Mouse (Mus musculus) hindlimb bud, embryonic 11.5 days (tissue): ENCODE measurements at regions not wholly inside any gene's neighbourhood (a gene's known extent, or its start where the extent isn't known, plus 50 kb on each side); places are given as distances from the start of the nearest gene placed in this dataset.
A peak's percentile ranks its signal among the peaks of the same experiment; 100 is the strongest.

Source experiments
- DNase-seq: peaks from one replicate; pipeline ENCODE4 v3.0.0-alpha.2; 2012; ENCODE audit warnings: low read depth, low spot score; ENCODE audit errors: extremely low spot score

DNA sequence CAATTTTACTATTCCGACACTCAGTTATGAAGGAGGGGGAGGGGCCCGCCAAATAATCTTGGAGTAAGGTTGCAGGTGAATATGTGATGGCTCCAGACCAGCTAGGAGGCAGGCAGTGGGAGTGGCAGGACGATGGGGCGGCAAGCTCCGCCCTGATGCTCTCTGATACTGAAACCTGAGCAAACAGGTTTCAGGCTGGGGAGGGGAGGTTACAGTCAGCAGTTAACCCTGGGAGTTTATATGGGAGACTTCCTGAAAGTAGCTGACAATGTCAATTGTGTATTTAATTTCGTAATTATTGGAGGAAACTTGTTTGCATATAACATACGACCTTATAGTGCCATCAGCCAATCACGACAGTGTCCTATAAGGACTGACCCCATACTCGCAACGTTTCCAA, 505.0 kb upstream of the Sox11 start:
- no peak for DNase-seq

- DNase-seq, result no peak
Observed at GRCm38 (mm10) chr12:27844958-27845357, 502.6 kb upstream of the Sox11 start.

DNA sequence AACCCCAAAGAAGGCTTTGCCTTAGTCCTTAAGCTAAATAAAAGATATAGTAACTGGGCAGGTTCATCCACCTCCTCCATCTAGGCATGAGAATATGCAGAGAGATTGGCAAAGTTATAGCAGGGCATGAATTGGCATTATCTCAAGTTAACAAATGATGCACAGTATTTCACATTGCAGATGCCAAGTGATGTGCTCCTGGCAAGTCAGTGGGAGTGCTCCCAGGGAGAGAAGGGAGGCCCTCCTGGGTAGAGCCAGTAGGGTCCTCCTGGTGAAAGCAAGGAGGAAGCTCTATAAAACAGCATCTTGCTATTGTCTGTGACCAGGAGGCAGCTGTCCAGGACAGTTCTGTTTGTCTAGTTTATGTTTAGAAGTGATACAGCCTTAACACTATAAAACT, 496.6 kb upstream of the Sox11 start:
- DNase-seq, result no peak

- DNase-seq, result no peak
Observed at GRCm38 (mm10) chr12:27838384-27838783, 496.0 kb upstream of the Sox11 start.

DNA sequence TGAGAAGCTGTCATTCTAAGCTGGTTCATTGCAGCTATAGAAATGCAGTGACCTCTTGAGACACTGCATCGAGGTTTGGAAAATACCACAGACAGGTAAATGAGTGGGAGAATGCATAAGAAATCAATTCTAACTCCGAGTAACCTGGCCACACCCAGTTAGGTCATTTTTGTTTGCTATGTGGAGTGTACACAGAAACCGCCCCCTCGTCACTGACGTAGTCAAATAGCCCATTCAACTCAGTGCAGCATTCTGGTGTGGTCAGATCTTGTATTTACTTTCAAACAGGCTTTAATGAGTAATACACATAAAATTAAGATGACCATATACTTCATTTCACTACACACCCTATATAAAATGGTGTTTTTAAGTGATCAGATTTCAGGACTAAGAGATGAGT, 483.8 kb upstream of the Sox11 start:
- DNase-seq, result no peak

GRCm38 (mm10) chr12:27823392-27823791, 481.0 kb upstream of the Sox11 start:
- no peak for DNase-seq

- DNase-seq, result no peak
Observed at GRCm38 (mm10) chr12:27796642-27797041, 454.3 kb upstream of the Sox11 start.

DNA sequence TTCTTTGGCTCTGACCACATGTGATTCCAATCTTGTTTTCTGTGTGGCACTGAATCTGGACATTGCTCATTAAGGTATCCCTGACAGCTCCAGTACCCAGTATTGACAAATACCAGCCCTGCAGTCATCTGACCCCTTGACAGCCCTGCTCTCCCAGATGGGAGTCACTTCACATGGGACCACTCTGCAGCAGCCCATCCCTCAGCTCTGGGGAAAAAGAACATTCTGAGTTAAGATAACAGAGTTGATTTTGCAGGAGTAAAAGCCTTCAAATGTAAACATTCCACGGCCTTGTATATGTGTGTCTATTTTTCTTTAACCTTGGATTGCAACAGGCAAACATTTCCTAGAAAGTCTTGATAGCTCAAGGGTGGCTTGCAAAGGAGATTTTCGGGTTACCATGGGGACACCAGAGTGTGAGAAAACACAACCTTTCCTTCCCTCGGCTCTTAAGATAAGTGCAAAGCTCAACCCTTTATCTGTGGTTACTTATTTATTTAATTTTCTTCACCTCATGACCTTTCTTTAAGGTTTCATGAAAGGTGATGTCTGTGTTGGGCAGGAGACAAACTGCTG, 444.4 kb upstream of the Sox11 start:
- DNase-seq, result peak; percentile 3

- DNase-seq, result no peak
Observed at GRCm38 (mm10) chr12:27780801-27781200, 438.4 kb upstream of the Sox11 start.

DNA sequence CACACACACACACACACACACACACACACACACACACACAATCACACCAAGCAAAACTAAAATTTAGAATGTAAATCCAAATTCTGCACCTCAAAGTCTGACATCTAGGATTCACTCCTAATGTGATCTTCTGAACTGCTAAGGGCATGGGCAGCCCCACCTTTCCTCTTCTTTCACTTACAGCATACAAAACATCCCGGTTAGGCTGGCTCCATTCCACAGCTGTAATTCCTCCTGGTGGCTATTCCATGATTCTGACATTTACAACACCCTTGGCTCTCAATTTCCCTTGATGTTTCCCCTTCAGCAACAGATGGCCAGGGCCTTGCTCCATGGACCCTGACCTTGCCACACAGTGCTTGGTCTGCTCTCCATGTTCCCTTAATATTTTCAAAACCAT, 423.6 kb upstream of the Sox11 start:
- no peak for DNase-seq

- no peak for DNase-seq
Observed at GRCm38 (mm10) chr12:27759016-27759415, 416.6 kb upstream of the Sox11 start.

DNA sequence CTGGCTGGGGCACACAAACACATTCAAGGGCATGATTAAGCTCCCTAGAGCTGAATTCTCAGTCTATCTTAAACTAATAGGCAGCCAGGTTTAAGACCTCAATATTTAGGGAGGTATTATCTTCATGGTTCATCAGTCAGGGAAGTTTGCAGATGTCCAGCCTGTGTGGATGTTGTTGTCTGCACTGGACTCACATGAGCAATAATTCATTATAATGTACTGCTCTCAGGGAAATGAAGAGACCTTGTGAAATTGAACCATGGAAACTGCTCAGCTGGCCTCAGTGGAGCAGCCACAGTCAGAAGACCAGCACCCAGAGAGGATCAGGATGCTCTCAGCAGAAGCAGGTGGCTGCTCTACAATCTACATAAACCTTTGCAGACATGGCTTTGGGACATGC, 415.3 kb upstream of the Sox11 start:
- DNase-seq, result no peak

GRCm38 (mm10) chr12:27724619-27725200, 382.3 kb upstream of the Sox11 start:
- no peak for DNase-seq

- DNase-seq, result no peak
Observed at GRCm38 (mm10) chr12:27680459-27680858, 338.1 kb upstream of the Sox11 start.

- no peak for DNase-seq
Observed at GRCm38 (mm10) chr12:27673404-27673803, 331.0 kb upstream of the Sox11 start.

- no peak for DNase-seq
Observed at GRCm38 (mm10) chr12:27670650-27671084, 328.3 kb upstream of the Sox11 start.

GRCm38 (mm10) chr12:27670190-27670589, 327.8 kb upstream of the Sox11 start:
- no peak for DNase-seq

DNA sequence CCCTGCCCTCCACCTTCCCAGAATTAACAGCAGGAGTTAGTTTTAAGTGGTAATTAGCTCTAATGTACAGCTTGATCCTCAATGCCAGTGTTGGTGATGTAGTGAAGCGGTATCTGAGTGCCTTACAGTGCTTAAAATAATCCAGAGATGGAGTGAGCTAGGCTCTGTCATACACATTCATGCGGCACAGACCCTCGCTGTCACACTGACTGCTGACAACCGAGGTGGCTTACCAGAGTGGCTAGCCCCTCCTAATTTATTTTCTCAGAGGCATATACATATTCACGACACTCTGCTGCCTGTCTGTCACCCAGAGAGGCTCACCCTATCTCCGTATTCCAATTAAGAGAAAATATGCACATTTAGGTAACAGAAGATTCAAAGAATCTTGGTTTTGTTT, 327.2 kb upstream of the Sox11 start:
- no peak for DNase-seq

GRCm38 (mm10) chr12:27666456-27666855, 324.1 kb upstream of the Sox11 start:
- DNase-seq, result no peak

- no peak for DNase-seq
Observed at GRCm38 (mm10) chr12:27663126-27663525, 320.8 kb upstream of the Sox11 start.

DNA sequence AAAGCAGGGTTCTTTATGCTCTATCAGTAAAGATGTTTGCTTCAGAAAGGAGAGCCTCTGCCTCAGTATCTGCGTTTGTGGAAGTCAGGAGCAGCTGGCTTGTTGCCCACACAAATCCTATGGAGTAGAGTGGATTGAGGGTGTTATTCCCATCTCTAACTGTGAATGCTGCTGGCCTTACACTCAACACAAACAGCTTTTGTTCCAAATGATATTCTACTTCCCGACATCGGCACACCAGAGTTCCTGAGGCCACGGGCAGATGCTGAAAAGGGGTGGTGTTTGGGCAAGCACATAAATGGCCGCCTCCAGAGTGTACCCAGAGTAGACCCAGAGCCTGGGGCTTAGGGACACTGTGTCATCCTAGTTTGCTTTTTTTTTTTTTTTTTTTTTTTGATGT, 320.3 kb upstream of the Sox11 start:
- DNase-seq, result no peak

- DNase-seq, result no peak
Observed at GRCm38 (mm10) chr12:27657536-27657935, 315.2 kb upstream of the Sox11 start.

DNA sequence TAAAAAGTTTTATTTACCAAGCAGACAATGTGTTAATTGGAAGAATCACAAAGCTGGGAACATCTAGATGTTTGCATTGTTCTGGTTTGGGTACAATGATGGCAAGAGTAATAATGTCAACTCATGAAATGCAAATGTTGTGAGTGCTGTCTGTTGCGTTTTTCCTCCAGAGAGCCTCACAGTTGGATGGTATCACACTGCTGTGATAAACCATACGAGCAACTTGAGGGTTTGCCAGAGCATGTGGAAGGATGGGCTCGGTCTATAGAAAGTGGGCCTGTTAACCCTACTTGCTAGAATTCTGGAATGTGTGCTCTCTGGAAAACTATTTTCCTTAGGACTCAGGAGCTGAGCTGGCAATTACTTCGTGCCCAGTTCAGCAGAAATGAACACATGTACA, 311.2 kb upstream of the Sox11 start:
- no peak for DNase-seq
